Mouse (Mus musculus) skeletal muscle tissue, adult 2 months (tissue): Measurements from ENCODE around the gene Ngdn.
A peak's percentile ranks its signal among the peaks of the same experiment; 100 is the strongest.
"Not testable (repeated sequence)": the region's sequence is repeated elsewhere in the genome, so short reads cannot be mapped to it uniquely, and the experiment has no call there.

ENCODE experiments used
- DNase-seq: peaks from one replicate; pipeline ENCODE4 v3.0.0-alpha.2; 2012; ENCODE audit warnings: low read depth, low spot score

Gene Ngdn

DNA sequence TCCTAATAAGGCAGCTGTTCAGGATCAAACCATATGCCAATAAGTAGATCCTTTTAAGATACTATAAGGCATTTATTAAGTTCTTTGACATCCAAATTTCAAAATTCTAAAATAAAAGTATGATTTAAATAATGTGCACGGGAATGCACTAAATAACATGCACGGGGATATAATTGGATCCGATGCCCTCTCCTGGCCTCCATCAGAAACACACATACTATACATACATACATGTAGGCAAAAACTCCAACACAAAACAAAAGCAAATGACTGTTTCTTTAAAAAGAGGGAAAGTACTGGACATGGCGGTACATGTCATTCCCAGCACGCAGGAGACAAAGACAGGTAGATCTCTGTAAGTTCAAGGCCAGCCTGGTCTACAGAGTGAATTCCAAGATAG, 15.4 kb upstream of the Ngdn start:
- DNase-seq, result not testable (repeated sequence)

DNA sequence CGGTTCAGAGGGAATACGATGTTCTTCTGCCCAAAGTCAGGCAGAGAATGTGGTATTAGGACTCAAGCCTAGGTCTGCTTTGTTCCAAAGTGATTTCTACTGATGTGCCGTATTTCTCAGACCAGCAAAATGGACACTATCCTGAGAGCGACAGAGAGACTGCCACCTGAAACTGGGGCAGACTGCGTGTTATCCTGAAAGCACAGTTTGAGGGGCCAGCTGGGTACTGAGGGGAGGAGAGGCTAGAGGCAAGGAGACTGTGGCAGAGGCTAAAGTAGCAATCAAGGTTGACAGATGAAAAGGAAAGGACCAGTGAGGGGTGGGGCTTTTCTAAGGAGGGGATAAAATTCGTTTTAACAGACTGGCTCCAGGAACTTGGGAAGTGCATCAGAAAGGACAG, 14.4 kb upstream of the Ngdn start:
- no peak for DNase-seq

DNA sequence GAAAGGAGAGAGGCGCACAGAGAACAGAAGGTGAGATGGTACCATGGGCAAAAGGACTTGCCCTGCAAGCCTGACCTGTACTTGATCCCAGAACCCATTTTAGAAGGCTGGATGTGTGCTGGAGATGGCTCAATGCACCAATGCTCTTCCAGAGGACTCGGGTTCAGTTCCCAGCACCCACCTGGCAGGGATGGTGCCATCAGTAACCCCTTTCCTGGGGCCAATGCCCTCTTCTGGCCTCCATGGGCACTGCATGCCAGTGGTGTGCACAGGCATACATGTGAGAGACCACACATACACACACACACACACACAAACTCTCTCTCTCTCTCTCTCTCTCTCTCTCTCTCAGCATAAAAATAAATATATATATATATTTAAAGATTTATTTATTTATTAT, 13.8 kb upstream of the Ngdn start:
- DNase-seq, result no peak

DNA sequence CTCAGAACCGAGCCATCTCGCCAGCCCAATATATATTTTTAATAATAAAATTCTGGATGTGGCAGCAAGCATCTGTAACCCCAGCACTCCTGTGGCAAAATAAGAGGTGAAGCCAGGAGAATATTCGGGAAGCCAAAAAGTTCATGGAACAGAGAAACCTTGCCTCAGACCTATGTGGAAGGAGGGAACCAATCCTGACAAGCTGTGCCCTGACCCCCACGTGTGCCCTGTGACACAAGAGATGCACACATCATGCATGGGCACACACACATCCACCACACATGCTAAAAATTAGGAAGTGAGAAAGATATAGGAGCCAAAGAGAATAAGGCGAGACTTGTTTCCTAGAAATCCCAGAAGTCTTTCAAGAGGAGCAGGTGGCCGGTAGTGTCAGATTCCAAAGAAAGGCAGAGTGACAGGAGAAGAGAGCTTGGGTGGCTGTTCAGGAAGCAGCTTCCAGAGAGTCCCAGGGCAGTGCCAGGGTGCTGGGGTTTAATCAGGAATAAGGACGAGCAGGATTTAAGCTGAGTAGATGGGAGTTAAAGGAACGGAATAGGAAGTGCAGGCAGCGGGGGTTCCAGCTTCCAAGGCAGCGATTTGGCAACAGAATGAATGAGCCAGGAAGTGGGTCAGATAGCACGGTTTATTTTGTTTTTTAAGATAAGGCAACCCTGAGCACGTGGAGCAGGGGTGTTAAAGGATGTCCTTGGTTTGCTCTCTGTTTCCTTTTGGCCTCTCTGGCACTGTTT, 13.1 kb upstream of the Ngdn start:
- DNase-seq, result no peak

DNA sequence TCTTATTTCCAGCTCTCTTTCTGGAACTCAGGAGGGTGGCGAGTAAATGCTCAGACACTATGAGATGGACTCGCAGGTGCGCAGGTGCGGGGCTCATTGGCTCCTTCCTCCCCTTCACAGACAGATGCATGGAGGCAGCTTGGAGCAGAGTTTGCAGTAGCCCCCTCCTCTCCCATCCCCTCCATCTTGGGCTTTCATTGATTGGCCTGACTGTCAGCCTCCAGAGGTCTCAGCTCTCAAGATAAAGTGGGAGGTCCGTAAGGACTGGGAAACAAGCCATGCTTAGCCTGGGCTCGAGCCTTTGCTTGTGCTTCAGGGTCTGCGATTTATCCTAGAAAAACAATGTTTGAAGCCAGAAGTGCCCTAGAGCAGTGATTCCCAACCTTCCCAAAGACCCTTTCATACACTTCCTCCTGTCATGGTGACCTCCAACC, 12.6 kb upstream of the Ngdn start:
- DNase-seq, result no peak

DNA sequence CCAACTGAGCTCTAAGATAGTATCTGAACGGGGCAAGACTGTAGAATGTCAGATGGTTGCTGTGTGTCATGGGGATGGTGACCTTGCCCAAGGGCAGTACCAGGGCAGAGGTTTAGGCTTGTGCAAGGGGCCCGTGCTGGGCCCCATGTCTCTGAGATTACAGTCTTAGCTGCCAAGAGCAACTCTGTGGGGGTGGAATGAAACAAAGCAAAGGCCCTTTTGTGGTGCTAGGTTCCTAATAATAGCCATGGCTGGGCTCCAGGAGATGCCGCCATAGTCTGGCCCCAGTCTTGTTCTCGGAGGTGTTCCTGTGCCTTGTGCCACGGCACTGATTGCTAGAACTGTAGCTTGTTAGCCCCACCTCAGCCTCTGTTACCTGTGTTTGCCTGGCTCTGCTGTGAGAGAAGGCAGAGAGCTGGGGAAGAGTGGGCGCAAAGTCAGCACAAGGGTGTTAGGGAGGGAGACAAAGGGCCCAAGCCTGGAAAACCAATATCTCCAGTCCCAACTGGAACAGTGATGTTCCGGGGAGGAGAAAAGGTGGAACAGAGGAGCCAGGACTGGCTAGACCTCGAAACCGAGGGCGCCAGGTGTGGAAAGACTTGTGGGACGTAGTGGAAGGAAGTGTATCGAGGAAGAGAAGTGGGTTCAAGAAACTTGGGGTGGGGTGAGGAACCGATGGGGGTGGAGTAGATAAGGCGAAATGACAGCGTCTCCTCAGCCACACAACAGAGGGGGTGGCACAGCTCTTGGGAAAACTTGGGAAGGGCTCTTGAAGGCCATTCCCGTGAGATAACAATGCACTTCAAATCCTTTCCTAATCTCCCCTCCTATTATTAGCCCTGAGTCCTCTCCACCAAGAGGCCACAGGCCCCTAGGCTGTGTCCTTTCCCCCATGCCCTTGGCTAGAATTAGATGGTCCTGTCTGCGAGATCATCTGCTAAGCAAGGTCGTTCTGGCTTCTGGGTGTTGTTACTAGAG, 11.1 kb upstream of the Ngdn start:
- DNase-seq, result no peak

DNA sequence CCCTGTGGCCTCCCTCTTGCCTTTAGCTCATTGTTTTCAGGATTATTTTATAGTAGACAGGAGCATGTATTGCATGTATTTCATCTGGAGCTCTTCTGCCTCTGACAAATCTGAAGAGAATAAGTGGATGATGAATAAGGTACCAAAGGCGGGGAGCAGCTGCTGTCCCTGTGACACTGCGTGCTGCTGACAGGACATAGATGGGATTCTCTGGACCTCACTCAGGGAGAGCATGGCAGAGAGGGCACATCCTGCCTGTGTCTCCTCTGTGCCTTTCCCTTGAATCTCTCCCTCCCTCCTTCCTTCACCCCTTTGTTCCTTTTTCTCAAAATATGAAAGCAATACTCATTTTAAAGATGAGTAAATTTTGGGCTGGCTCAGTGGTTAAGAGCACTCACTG, 9.7 kb upstream of the Ngdn start:
- DNase-seq, result no peak

DNA sequence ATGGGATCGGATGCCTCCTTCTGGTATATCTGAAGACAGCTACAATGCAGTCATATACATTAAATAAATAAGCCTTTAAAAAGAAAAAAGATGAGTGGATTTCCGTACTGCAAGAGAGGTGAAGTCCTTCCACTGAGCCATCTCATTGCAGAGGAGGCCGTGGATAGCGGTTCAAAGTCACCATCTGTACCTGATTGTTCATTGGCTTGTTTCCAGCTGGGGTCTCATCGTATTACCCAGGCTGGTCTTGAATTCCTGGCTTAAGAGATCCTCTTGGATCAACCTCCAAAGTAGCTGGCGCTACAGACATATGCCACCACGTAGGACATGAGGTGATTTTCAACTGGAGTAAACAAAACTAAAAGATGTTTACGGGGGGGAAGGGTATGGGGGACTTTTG, 9.3 kb upstream of the Ngdn start:
- no peak for DNase-seq

DNA sequence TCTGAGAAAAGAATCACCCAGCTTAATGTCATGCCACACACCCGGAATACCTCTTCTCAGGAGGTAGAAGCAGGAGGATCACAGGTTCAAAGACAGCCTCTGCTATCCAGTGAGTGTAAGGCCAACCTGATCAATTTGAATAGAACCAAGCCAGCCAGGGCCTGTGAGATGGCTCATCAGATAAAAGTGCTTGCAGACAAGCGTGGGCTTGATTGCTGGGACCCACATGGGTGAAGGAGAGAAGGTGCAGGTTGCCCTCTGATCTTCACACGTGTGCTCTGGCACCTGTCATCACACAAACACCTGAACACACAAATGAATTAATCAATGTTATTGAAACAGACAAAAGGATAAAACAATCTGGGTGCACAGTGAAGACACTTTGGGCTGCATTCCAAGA, 8.7 kb upstream of the Ngdn start:
- DNase-seq, result no peak

DNA sequence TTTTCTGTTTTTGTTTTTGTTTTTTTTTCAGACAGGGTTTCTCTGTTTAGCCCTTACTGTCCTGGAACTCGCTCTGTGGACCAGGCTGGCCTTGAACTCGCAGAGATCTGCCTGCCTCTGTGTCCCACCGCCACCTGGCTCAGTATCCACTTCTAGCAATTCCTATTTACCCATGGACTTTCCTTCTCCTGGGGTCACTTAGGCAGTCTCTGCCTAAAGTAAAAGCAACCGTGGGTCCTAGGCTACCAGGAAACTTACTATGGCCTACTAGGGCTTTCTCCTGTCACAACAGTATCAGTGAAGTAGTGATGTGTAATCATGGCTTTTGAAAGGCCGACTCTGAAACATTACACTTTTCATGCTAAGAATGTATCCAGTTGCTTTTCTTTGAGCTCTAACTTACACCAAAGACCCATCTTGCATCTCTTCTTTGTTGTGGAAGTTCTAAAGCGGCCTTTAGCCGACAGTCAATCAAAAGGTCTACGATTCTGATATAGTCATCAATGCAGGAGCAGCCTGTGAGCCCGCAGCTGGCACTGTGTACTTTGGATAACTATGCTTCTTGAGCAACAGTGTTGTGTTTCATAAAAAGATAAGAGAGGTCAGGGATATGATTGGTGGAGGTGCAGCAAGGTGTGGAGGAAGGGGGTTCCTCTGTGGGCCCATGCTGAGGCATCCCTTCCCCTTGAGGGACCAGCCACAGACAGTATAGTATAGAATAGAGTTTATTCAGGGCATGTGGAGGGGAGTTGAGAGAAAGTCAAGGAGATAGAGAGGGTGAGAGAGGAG, 7.9 kb upstream of the Ngdn start:
- DNase-seq, result no peak

DNA sequence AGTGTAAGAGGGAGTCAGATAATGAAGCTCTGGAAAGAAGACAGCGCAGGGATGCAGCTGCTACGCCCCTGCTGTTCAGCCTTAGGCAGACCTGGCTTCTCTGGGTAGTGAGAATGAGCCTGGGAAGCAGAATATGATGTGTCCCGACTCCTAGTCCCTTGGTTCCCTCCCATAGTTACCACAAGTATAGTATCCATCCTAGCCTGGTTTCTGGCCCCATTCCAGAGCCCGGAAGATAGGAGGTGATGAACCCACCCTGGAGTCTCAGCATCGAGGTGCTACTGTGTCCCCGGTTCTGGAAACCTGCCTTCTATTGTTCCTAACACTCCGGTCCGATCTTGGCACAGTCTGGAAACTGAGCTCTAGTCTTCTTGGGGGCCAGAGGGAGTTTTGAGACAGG, 6.8 kb upstream of the Ngdn start:
- no peak for DNase-seq

DNA sequence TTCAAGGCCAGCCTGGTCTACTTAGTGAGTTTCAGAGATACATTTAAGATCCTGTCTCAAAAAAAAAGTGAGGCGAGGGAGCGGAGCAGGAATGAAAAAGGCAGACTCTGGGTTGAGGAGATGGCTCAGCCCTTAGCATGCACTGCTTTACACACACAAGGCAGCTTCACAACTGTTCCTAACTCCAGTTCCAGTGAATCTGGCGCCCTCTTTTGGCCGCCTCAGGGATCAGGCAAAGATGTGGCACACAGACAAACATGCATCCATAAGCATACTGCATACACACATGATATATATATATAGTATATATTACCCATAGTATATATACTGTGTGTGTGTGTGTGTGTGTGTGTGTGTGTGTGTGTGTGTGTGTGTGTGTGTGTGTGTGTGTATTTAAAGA, 4.1 kb upstream of the Ngdn start:
- no peak for DNase-seq

DNA sequence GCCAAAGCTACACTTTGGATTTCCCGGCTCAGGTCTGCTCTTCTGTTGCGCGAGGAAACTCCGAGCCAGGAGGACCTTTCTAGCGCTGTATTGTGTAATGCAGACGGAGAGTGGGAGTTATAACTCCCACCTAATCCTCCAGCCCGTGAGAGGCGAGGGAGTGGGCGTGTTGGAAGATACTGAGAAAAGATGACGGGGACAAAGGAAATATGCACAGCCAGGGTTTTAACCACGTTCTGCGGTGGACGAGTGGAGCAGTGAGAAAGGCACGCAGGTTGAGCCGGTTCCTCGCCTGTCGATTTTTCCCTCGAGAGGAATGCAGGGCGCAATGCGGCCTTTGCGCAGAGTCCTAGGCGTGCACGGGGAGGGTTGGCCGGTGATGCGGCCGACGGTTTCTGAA, 663 bp upstream of the Ngdn start:
- no peak for DNase-seq

DNA sequence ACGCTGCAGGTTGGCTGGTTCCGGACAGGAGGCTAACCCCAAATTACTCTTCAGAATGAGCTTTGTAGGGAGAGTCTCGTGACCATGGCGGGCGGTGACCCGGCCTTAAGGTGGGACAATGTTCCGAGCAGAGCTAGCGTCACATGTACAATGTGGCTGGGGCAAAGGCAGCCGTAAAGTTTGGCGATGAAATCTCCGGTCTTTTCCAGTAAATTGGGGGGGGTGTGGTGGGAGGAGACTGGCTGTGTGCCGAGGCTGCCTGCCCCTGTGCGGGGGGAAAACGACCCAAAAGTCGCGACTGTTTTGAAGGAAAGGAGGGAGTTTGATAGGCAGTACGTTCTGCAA, 485 bp downstream of the Ngdn start:
- DNase-seq, result peak; percentile 18

DNA sequence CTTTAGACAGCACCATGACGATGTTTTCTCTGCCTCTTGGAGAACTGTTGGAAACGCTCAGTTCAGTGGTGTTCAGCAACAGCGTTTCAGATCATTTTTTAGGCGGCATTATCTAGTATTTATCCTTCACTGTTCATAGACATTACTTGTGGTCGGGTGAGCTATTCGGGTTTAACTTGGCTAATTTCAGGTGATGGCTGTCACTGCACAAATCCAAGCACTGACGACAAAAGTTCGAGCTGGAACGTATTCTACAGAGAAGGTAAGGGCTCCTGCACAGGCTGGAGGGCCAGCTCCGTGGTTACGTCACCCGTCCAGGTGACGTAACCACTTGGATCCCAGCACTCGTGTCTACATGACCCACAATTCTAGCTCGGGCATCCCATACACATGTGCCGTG, 1.6 kb downstream of the Ngdn start:
- no peak for DNase-seq

DNA sequence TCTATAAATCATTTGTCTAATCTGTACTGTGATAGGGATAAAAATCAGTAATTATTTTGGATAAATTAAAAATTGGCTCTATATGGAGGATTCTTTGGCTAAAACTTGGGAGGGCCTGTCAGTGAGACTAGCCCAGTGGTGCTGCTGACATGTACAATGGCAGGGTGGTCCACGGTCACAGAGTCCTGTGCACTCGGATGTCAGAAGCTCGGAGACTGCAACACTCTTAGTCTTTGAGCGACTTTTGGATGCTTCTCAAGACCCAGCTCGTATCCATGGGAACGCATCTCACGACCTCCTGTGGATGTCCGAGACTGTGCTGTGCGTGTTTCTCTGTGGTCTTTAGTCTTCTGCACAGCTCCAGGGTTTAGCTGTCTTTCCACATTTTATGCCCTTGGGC, 5.1 kb downstream of the Ngdn start:
- no peak for DNase-seq

DNA sequence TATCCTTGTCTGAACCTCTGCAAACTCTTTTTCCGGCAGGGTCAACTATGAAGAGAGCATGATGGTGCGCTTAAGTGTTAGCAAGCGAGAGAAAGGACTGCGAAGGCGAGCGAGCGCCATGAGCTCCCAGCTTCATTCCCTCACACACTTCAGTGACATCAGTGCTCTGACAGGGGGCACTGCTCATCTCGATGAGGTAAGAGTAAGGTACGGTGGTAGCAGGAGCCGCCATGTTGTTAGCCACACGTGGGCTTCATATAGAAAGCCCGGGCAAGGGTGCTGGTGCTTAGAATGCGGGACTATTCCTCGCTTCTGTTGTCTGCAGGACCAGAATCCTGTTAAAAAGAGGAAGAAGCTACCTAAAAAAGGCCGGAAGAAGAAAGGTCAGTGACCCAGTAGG, 7.8 kb downstream of the Ngdn start:
- DNase-seq, result no peak

DNA sequence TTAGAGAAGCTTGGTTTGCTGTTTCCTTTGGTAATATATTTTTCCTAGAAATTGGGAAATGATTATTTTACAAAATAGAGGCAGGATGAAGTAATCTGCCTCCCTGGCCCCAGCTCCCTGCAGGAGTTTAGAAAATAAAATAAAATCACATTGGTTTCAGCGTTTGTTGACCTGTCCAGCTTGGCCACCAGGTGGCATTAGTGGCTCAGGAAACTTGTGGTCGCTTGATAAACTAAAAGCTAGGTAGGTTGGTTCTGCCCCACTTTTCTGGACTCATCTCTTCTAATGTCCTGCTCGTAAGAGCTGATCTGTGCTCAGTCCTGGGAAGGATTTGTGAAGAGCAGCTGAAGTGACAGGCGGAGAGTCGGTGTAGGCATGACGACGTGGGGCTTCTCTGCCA, 9.0 kb downstream of the Ngdn start:
- DNase-seq, result peak; percentile 17

DNA sequence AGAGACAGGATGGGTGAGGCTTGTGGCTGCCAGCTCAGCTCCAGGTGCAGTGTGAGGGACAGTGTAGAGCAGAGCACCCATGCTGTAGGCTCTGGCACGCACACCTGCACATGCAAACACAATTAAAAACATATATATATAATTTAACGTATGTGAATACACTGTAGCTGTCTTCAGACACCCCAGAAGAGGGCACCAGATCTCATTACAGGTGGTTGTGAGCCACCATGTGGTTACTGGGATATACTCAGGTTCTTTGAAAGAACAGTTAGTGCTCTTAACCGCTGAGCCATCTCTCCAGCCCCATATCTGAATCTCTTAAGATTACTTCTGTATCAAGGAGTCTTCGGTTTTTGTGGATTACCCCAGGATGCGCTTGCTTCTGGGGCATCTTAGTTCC, 10.3 kb downstream of the Ngdn start:
- DNase-seq, result no peak

DNA sequence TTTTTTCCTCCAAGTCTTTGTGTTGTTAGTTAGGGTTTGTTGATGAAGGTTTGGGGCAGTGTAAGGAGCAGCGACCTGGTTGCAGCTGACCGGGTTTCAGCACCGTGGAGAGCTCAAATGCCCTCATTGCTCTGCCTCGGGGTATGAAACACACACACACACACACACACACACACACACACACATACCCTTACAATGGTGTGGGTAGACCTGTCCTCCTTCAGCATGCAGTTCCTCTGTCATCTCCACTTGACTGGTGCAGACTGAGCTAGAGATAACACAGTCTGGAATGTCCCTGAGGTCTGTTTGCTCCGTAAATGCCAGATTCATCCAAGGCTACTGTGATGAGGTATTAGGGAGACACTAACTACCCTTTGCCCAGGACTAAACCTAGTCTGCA, 12.0 kb downstream of the Ngdn start:
- no peak for DNase-seq

DNA sequence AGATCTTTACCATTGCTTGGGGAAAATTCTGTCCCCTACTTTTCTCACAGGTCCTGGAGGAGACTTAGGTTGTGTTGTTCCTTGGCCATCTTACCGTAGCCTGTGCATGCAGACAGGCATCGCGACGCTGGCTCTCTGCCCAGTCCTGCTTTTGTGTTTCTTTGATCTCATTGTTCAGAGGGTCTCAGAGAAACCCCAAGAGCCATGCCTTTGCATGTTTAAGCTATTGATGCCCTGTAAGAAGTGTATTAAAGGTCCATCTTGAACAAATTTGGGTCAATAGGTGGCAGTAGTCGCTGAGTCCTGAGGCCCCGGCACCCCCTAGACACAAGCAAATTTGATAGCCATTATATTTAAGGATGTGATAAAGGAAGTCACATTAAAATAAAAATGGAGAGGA, 12.4 kb downstream of the Ngdn start:
- DNase-seq, result no peak

DNA sequence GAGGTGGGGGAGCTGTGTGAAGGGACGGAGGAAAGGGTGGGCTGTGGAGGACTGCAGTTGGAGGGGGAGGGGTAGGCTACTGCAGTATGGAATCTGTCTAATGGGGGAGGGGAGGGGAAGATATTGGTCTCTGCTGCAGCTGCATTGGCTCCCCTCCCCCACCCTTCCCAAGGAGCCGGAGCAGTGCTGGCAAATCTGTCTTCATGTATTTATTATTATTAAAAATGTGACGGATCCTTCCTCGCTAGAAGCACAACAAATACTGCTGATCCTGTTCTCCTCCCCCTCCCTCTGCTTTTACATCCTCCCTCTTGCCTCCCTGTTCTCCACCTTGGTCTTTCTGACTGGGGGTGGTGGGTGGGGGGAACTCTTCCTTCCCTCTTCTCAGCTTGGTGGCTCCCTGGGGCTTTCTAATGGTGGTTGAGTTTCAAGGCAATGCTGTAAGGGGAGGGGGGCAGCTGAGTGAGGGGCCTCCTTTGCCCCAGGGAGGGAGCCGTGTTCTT, 13.1 kb downstream of the Ngdn start:
- DNase-seq, result no peak
